Mouse (Mus musculus) kidney, embryonic 14.5 days (tissue): ENCODE data around the gene Atf5. TPM values are rescaled to one million over a fixed set of nuclear protein-coding genes. Genes with fewer than 3 reads are reported as not detected.

Source experiments
- ATAC-seq: fragments of 200-750 bp; cut with Nextera tagmentation; 2 replicates; pipeline ENCODE4 v1.8.0; 2017; ENCODE audit warnings: moderate number of reproducible peaks, mild to moderate bottlenecking, moderate TSS enrichment, moderate library complexity; ENCODE audit not compliant: low FRiP score, low TSS enrichment
- H3K27ac ChIP-seq: fragments of 300-500 bp; sonication (generic); 2 replicates; pipeline ENCODE4 v1.5.1; 2014; ENCODE audit warnings: low read depth, mild to moderate bottlenecking, low read length, moderate library complexity, mixed read lengths
- H3K27me3 ChIP-seq: fragments of 300-500 bp; sonication (generic); 2 replicates; pipeline ENCODE4 v1.6.1; 2014; ENCODE audit warnings: mild to moderate bottlenecking, low read length; ENCODE audit not compliant: control insufficient read depth, insufficient read depth
- H3K36me3 ChIP-seq: fragments of 300-500 bp; sonication (generic); 2 replicates; pipeline ENCODE4 v1.6.1; 2014; ENCODE audit warnings: low read length, mixed read lengths; ENCODE audit not compliant: control insufficient read depth, insufficient read depth
- H3K4me1 ChIP-seq: fragments of 300-500 bp; sonication (generic); 2 replicates; pipeline ENCODE4 v1.6.1; 2014; ENCODE audit warnings: low read length, mixed read lengths; ENCODE audit not compliant: control insufficient read depth, insufficient read depth
- H3K4me2 ChIP-seq: fragments of 300-500 bp; sonication (generic); replicated peaks from 2 replicates; pipeline ENCODE4 v1.6.1; 2014; ENCODE audit warnings: low read depth, mild to moderate bottlenecking, low read length
- H3K4me3 ChIP-seq: fragments of 300-500 bp; sonication (generic); 2 replicates; pipeline ENCODE4 v1.5.1; 2014; ENCODE audit warnings: mild to moderate bottlenecking, low read length
- H3K9ac ChIP-seq: fragments of 300-500 bp; sonication (generic); 2 replicates; pipeline ENCODE4 v1.6.1; 2014; ENCODE audit warnings: low read depth, mild to moderate bottlenecking, low read length, moderate library complexity
- H3K9me3 ChIP-seq: fragments of 300-500 bp; sonication (generic); 2 replicates; pipeline ENCODE4 v1.6.1; 2016; ENCODE audit warnings: low read length; ENCODE audit not compliant: control insufficient read depth
- WGBS: fragments of 180-500 bp; shearing (Covaris S2); extraction: QIAGEN DNeasy Blood & Tissue Kit; methylation state at CpG from one replicate; pipeline ENCODE4 v1.1.7; 2014; 5-methylcytosine and 5-hydroxymethylcytosine counted together
- microRNA counts: library from miRNA; unstranded; fragments of <30 nt; microRNA quantifications from one replicate; lab custom pipeline; 2017
- microRNA-seq: library from miRNA; unstranded; fragments of <30 nt; microRNA quantifications from one replicate; pipeline ENCODE4, GENCODE M21; 2016
- polyA plus RNA-seq: library from polyadenylated mRNA; unstranded; fragments of >200 nt; fragmentation: Nextera tagmentation; extraction: Ambion mirVana; gene quantifications from 2 replicates; pipeline ENCODE4 v1.2.1, GENCODE M21; 2014

Gene Atf5
- polyA plus RNA-seq, 1 experiment from 2014 or later: 2.5 TPM

DNA sequence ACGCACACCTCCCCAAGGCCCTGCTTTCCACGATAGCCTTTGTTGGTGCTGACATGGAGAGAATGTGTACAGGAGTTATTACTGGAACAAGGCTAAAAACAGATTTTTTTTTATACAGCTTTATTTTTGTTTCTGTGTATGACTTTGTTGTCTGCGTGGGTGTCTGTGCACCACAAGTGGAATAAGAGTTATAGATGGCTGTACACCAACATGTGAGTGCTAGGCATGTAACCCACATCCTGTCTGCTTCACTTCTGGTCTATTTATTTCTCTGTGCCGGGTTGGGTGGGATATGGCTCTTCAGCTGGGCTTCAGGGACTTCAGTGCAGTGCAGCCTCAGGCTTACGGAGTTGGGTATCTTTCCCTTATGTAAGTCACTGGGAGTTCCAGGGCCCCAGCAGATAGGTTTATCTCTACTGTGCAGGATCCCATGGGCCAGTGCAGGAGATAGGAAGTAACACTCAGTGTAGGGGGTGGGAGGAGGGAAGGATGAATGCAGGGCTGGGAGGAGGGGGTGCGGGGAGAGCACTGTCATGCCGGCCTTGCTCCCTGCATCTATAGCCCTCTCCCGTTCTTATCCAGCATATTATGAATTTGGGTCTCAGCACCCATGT lies 43.8 kb downstream of the Atf5 start:
- peaks cover 47% of the 10 kb centered on the region; the same call in 1 of the 2 replicates for H3K36me3 ChIP-seq
- H3K4me2 ChIP-seq: no peak overlapping the region
- no peaks in the 10 kb centered on the region for H3K4me1 ChIP-seq
- H3K9me3 ChIP-seq: no peaks in the 10 kb centered on the region
- no peak overlapping the region for H3K9ac ChIP-seq
- H3K27ac ChIP-seq: no peak overlapping the region
- 90% methylated on average over 8 of the region's 8 CpGs for WGBS
- no peak for ATAC-seq
- H3K4me3 ChIP-seq: no peak overlapping the region
- H3K27me3 ChIP-seq: no peaks in the 10 kb centered on the region

DNA sequence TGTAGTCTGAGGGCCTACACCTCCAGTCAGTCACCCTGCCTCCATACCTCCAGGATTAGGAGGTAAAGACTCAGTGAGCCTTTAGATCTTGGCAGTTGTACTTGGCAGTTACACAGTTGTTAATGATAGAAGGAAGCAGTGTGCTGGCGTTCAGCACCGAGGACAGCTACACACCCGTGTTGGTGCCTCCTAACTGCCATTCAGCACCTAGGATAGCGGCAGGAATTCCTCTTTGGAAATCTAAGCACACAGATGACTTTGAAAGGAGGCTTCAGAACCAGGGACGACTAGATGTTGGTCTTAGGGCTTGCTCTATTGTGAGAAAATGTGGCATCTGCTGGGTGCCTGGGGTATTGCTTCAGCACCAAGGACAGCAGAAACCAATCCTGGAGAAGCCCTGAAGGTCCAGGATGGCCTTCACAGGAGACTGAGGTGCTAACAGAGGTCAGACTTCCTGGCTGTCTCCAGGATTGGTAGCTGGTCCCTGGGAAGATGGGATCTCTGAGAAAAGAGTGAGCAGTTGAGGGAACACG lies 46.3 kb downstream of the Atf5 start:
- H3K4me3 ChIP-seq: no peak overlapping the region
- no peaks in the 10 kb centered on the region for H3K9me3 ChIP-seq
- no peaks in the 10 kb centered on the region for H3K4me1 ChIP-seq
- no peak overlapping the region for H3K9ac ChIP-seq
- H3K36me3 ChIP-seq: peaks cover 57% of the 10 kb centered on the region; the same call in 1 of the 2 replicates
- ATAC-seq: 0 out of 2 replicates have a peak, but pooled peaks have one; percentile 20
- no peak overlapping the region for H3K27ac ChIP-seq
- WGBS: 16% methylated on average over 6 of the region's 6 CpGs
- H3K4me2 ChIP-seq: no peak overlapping the region
- no peaks in the 10 kb centered on the region for H3K27me3 ChIP-seq

DNA sequence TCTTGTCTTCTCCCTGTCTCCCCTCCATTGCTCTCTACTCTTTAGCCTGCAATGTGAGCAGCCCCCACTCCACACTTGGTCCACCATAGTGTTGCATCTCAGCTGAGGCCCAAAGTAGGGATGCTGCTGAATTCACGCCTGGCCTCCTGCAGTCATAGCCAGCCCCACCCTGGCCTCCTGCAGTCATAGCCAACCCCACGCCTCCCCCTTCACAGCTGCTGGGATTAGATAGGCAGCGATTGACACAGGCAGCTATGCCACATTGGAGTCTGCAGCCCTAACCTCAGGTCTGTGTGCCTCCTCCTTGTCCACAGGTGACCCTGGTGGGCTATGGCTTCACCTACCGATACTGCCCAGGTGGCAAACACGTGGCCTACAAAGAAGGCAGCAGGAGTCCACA lies 48.3 kb downstream of the Atf5 start:
- H3K9ac ChIP-seq: no peak overlapping the region
- no peaks in the 10 kb centered on the region for H3K4me1 ChIP-seq
- WGBS: 88% methylated on average over 5 of the region's 5 CpGs
- no peak overlapping the region for H3K4me2 ChIP-seq
- H3K27me3 ChIP-seq: no peaks in the 10 kb centered on the region
- no peak overlapping the region for H3K4me3 ChIP-seq
- no peak for ATAC-seq
- peaks cover 60% of the 10 kb centered on the region for H3K36me3 ChIP-seq
- H3K27ac ChIP-seq: no peak overlapping the region
- no peaks in the 10 kb centered on the region for H3K9me3 ChIP-seq

MicroRNAs within 50 kb of the gene (microRNA counts, 519-probe panel; counts per million panel counts)
- not detected for microRNA mmu-miR-707 (lab: Ali Mortazavi, UCI)

Small RNA genes lying within 50 kb of the gene (microRNA-seq; reads per million reads assigned to microRNA genes)
- not detected for gene Mir707

Other genes starting within 250 kb of the Atf5 start
- gene Napsa, start 244.3 kb downstream of the Atf5 start, polyA plus RNA-seq: 5.0 and 7.0 TPM in 2 replicates
- 0.18 and 0.26 TPM in 2 replicates for gene Kcnc3, start 226.0 kb downstream of the Atf5 start, polyA plus RNA-seq
- gene Myh14, start 145.8 kb downstream of the Atf5 start, polyA plus RNA-seq: 1.3 and 1.8 TPM in 2 replicates
- gene Izumo2, start 107.9 kb downstream of the Atf5 start, polyA plus RNA-seq: not detected in 2 replicates
- gene Vrk3, start 68.2 kb downstream of the Atf5 start, polyA plus RNA-seq: 35.2 and 43.4 TPM in 2 replicates
- gene Zfp473, start 65.6 kb downstream of the Atf5 start, polyA plus RNA-seq: 2.5 and 3.1 TPM in 2 replicates
- gene Nup62, start 570 bp downstream of the Atf5 start, polyA plus RNA-seq: 59.5 and 61.9 TPM in 2 replicates
- 1.7 and 2.0 TPM in 2 replicates for gene Il4i1, start 271 bp downstream of the Atf5 start, polyA plus RNA-seq
- 51.4 and 86.5 TPM in 2 replicates for gene Akt1s1, start 32.3 kb upstream of the Atf5 start, polyA plus RNA-seq
- gene Tbc1d17, start 32.4 kb upstream of the Atf5 start, polyA plus RNA-seq: 57.0 and 65.3 TPM in 2 replicates
- 27.0 and 30.4 TPM in 2 replicates for gene Pnkp, start 40.5 kb upstream of the Atf5 start, polyA plus RNA-seq
- gene Ptov1, start 53.1 kb upstream of the Atf5 start, polyA plus RNA-seq: 441 and 501 TPM in 2 replicates
- 80.0 and 86.3 TPM in 2 replicates for gene Med25, start 76.1 kb upstream of the Atf5 start, polyA plus RNA-seq
- gene Fuz, start 79.4 kb upstream of the Atf5 start, polyA plus RNA-seq: 21.9 and 22.3 TPM in 2 replicates
- 80.5 and 88.5 TPM in 2 replicates for gene Ap2a1, start 112.8 kb upstream of the Atf5 start, polyA plus RNA-seq
- 0.37 TPM in 1 of 2 replicates, not detected in the other for gene Tsks, start 126.5 kb upstream of the Atf5 start, polyA plus RNA-seq
- 13.7 and 19.2 TPM in 2 replicates for gene Cpt1c, start 158.2 kb upstream of the Atf5 start, polyA plus RNA-seq
- 258 and 308 TPM in 2 replicates for gene Prmt1, start 169.9 kb upstream of the Atf5 start, polyA plus RNA-seq
- 66.2 and 81.6 TPM in 2 replicates for gene Irf3, start 181.0 kb upstream of the Atf5 start, polyA plus RNA-seq
- 54.9 and 71.1 TPM in 2 replicates for gene Bcl2l12, start 182.1 kb upstream of the Atf5 start, polyA plus RNA-seq
- gene Scaf1, start 199.7 kb upstream of the Atf5 start, polyA plus RNA-seq: 46.5 and 54.0 TPM in 2 replicates
- gene Rras, start 201.3 kb upstream of the Atf5 start, polyA plus RNA-seq: 31.8 and 35.2 TPM in 2 replicates
- gene Prr12, start 236.2 kb upstream of the Atf5 start, polyA plus RNA-seq: 16.3 and 18.9 TPM in 2 replicates
- 65.3 and 75.0 TPM in 2 replicates for gene Nosip, start 245.8 kb upstream of the Atf5 start, polyA plus RNA-seq
- gene Prrg2, start 246.0 kb upstream of the Atf5 start, polyA plus RNA-seq: 27.0 and 27.3 TPM in 2 replicates